Mouse (Mus musculus) midbrain, embryonic 11.5 days (tissue): ENCODE data around the gene Serf2. TPM values are rescaled to one million over a fixed set of nuclear protein-coding genes. Genes with fewer than 3 reads are reported as not detected.

Source experiments
- ATAC-seq: fragments of 200-750 bp; cut with Nextera tagmentation; 2 replicates; pipeline ENCODE4 v1.8.0; 2017; ENCODE audit warnings: moderate TSS enrichment, moderate library complexity; ENCODE audit not compliant: low FRiP score
- DNase-seq: peaks from one replicate; pipeline ENCODE4 v3.0.0; 2015; ENCODE audit warnings: low spot score; ENCODE audit errors: missing footprints
- H3K27ac ChIP-seq: fragments of 300-500 bp; sonication (generic); 2 replicates; pipeline ENCODE4 v1.5.1; 2014; ENCODE audit warnings: low read depth, low read length
- H3K27me3 ChIP-seq: fragments of 300-500 bp; sonication (generic); 2 replicates; pipeline ENCODE4 v1.6.1; 2014; ENCODE audit warnings: mild to moderate bottlenecking, low read length, moderate library complexity, mixed read lengths; ENCODE audit not compliant: control insufficient read depth, insufficient read depth
- H3K36me3 ChIP-seq: fragments of 300-500 bp; sonication (generic); 2 replicates; pipeline ENCODE4 v1.6.1; 2014; ENCODE audit warnings: mild to moderate bottlenecking, low read length, moderate library complexity, mixed read lengths; ENCODE audit not compliant: control insufficient read depth, insufficient read depth
- H3K4me1 ChIP-seq: fragments of 300-500 bp; sonication (generic); 2 replicates; pipeline ENCODE4 v1.6.1; 2014; ENCODE audit warnings: low read length; ENCODE audit not compliant: control insufficient read depth, insufficient read depth
- H3K4me2 ChIP-seq: fragments of 300-500 bp; sonication (generic); 2 replicates; pipeline ENCODE4 v1.6.1; 2014; ENCODE audit warnings: mild to moderate bottlenecking, moderate library complexity
- H3K4me3 ChIP-seq: fragments of 300-500 bp; sonication (generic); 2 replicates; pipeline ENCODE4 v1.5.1; 2014; ENCODE audit warnings: low read depth, low read length
- H3K9ac ChIP-seq: fragments of 300-500 bp; sonication (generic); 2 replicates; pipeline ENCODE4 v1.6.1; 2014; ENCODE audit warnings: low read length
- H3K9me3 ChIP-seq: fragments of 300-500 bp; sonication (generic); 2 replicates; pipeline ENCODE4 v1.6.1; 2016; ENCODE audit warnings: low read length; ENCODE audit not compliant: control insufficient read depth
- WGBS: fragments of 180-500 bp; shearing (Covaris S2); extraction: QIAGEN DNeasy Blood & Tissue Kit; methylation state at CpG from one replicate; pipeline ENCODE4 v1.1.7; 2014; 5-methylcytosine and 5-hydroxymethylcytosine counted together
- polyA plus RNA-seq: library from polyadenylated mRNA; unstranded; fragments of >200 nt; fragmentation: Nextera tagmentation; extraction: Ambion mirVana; gene quantifications from 2 replicates; pipeline ENCODE4 v1.2.1, GENCODE M21; 2014

Gene Serf2
- polyA plus RNA-seq, 1 experiment from 2014 or later, result 471 TPM

DNA sequence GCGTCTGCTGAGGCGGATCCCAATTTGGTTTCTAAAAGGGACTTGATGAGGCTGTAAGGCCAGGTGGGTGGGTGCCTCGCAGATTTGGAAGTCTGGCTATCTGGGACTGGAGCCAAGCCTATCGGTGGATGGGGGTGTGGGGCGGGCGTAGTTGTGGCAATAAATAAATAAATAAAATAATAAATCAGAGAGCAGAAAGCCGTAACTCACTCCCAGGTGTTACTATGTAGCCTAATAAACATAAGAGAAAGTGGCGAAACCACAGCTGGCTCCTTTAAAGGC lies 6.0 kb upstream of the Serf2 start:
- ATAC-seq (no peak), DNase-seq (no peak)
- H3K4me1 ChIP-seq, result peaks cover 9% of the 10 kb centered on the region
- no peak overlapping the region for H3K27ac ChIP-seq
- 22% methylated on average over 8 of the region's 8 CpGs for WGBS
- H3K9me3 ChIP-seq, result no peaks in the 10 kb centered on the region
- no peak overlapping the region for H3K9ac ChIP-seq
- no peak overlapping the region for H3K4me3 ChIP-seq
- peaks cover 4% of the 10 kb centered on the region; the same call in 1 of the 2 replicates for H3K36me3 ChIP-seq
- peaks cover 22% of the 10 kb centered on the region for H3K27me3 ChIP-seq
- peak overlapping the region; percentile 63; the same call in 1 of the 2 replicates for H3K4me2 ChIP-seq

DNA sequence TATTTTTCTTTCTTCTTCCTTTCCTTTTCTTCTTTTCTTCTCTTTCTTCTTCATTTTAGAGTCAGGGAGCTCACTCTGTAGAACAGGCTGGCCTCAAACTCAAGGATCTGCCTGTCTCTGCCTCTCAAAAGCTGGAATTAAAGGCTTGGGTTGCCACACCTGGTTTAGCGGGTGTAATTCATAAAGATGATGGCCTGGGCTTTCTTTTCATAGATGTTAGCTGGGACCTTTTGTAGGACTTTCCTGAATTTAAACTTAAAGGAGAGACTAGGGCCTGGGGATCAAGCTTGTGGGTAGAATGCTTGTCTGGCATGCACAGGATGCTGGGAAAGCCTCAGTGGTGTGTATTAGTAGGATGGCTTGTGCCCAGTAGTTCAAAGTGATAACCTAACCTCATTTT lies 4.8 kb upstream of the Serf2 start, which contains the start of gene Ell3:
TSS of gene Ell3 (minus strand) at position 101 of the 400 bp plus-strand sequence.
- no peak within 1 kb of the TSS for H3K9ac ChIP-seq
- peaks cover 11% of the 10 kb centered on the region for H3K4me1 ChIP-seq
- H3K9me3 ChIP-seq, result no peaks in the 10 kb centered on the region
- DNase-seq (no peak), ATAC-seq (no peak)
- peaks cover 22% of the 10 kb centered on the region for H3K27me3 ChIP-seq
- no peaks in the 10 kb centered on the region for H3K36me3 ChIP-seq
- H3K4me2 ChIP-seq, result no peak within 1 kb of the TSS
- WGBS, result 78% methylated on average over 1 of the region's 1 CpGs
- no peak within 1 kb of the TSS for H3K27ac ChIP-seq
- no peak within 1 kb of the TSS for H3K4me3 ChIP-seq

DNA sequence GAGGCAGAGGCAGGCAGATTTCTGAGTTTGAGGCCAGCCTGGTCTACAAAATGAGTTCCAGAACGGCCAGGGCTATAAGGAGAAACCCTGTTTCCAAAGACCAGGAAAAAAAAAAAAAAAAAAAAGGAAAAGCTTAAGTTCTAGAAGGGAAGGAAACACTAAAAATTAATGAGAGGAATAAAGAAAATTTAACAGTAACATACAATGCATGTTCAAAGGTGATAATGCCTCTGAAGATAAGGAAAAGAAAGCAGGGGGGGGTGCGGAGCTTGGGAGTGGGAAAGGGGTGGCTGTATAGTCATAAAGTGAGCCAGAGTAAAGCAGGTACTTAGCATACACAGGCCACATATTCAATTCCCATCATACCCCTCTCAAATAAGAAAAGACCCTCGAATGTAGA lies 3.9 kb upstream of the Serf2 start:
- Histone ChIP-seq H3K4me1 (peaks cover 12% of the 10 kb centered on the region), H3K27ac (no peak overlapping the region), H3K27me3 (peaks cover 22% of the 10 kb centered on the region), H3K9ac (no peak overlapping the region), H3K4me2 (no peak overlapping the region), H3K9me3 (no peaks in the 10 kb centered on the region), H3K4me3 (no peak overlapping the region), H3K36me3 (no peaks in the 10 kb centered on the region)
- DNase-seq (no peak), ATAC-seq (no peak)
- WGBS, result 87% methylated on average over 3 of the region's 3 CpGs

DNA sequence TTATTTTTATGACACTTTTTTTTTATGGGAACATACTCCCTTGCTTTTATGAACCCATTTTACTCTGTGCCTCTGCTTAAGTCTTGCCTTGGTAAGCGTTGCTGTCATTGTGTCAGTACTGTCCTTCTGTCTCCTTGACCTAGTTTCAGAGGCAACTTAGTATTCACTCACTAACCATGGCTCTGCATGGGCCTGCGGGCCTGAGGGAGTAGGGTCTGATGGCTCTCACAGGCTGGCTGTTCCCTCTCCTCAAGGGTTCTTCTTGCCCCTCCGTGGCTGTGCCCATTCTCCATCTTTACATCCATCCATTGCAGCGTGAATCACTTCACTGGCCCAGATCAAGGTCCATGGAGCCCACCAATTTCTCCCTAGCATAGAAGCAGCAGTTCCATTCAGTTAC lies 2.5 kb upstream of the Serf2 start:
- H3K4me1 ChIP-seq, result peaks cover 20% of the 10 kb centered on the region
- H3K4me3 ChIP-seq, result no peak overlapping the region
- no peaks in the 10 kb centered on the region for H3K9me3 ChIP-seq
- no peak for DNase-seq
- no peak overlapping the region for H3K4me2 ChIP-seq
- H3K36me3 ChIP-seq, result 0 out of 2 replicates have a peak, but pooled peaks cover 4% of the 10 kb centered on the region
- no peak for ATAC-seq
- WGBS, result 83% methylated on average over 4 of the region's 4 CpGs
- H3K9ac ChIP-seq, result no peak overlapping the region
- H3K27ac ChIP-seq, result no peak overlapping the region
- peaks cover 17% of the 10 kb centered on the region for H3K27me3 ChIP-seq

DNA sequence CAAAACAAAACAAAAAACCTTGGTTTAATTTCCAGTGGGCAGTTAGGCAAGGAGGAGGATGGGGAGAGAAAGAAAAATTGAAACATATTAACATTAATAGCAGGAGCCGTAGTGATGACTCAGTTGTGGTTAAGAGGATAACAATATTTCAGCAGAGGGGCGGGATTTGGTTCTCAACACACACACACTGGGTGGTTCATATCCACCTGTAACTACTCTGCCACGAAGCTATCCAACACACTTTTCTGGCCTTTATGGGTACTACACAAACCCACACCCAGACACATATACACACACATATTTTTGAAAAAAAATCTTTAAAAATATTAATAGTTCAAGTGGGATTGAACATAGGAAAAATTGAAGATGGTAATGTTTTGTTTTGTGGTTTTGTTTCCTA lies 2.0 kb upstream of the Serf2 start:
- H3K4me1 ChIP-seq, result peaks cover 17% of the 10 kb centered on the region
- 0 out of 2 replicates have a peak, but pooled peaks cover 4% of the 10 kb centered on the region for H3K36me3 ChIP-seq
- peaks cover 12% of the 10 kb centered on the region for H3K27me3 ChIP-seq
- no peaks in the 10 kb centered on the region for H3K9me3 ChIP-seq
- 96% methylated on average over 3 of the region's 3 CpGs for WGBS
- H3K9ac ChIP-seq, result no peak overlapping the region
- DNase-seq, result no peak
- H3K27ac ChIP-seq, result no peak overlapping the region
- H3K4me2 ChIP-seq, result no peak overlapping the region
- H3K4me3 ChIP-seq, result no peak overlapping the region
- no peak for ATAC-seq

DNA sequence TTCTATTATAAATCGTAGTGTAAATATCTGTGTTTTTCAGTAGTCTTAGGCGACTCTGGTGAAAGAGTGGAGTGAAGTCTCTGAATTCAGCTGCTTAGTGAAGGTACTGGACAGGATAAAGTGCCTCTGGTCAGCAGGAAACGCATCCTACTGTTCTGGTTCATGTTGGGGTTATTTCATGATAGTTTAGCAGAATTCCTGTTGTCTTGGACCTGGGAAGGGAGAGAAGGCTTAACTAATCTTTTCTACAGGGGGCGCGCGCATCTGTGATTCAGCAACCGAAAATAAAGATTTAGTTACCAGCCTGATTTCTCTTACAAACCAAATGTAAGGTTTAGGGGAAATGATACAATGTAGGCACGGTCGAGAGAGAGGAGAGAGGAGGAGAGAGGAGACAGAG lies 859 bp upstream of the Serf2 start:
- ATAC-seq (no peak), DNase-seq (no peak)
- 20% methylated on average over 9 of the region's 9 CpGs for WGBS
- H3K27me3 ChIP-seq, result peaks cover under 1% of the 10 kb centered on the region; the same call in 1 of the 2 replicates
- peak overlapping the region; percentile 65; the same call in 1 of the 2 replicates for H3K27ac ChIP-seq
- peaks cover 11% of the 10 kb centered on the region for H3K4me1 ChIP-seq
- 0 out of 2 replicates have a peak, but pooled peaks cover 4% of the 10 kb centered on the region for H3K36me3 ChIP-seq
- H3K4me2 ChIP-seq, result peak overlapping the region; percentile 68
- no peaks in the 10 kb centered on the region for H3K9me3 ChIP-seq
- peak overlapping the region; percentile 61 for H3K9ac ChIP-seq
- peak overlapping the region; percentile 98 for H3K4me3 ChIP-seq

DNA sequence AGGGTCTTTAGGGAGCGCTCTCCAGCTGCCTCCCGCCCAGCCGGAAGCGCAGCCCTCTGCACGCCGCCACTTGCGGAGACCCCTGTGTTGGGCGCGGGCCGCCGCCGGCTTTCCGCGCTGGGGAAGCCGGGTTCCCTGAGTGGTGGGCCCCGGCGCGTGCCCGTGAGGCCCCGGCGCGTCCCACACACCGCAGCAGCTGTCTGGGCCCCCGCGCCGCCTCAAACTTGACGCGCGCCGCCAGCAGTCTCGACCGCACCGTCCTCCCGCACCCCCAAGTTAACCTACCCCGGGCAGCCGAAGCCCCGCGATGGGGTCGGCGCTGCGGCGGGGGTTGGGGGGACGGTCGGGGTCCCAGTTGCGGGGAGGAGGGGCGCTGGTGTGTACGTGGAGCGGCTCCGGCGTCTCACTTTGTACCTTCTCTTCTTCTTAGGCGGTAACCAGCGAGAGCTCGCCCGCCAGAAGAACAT lies 583 bp downstream of the Serf2 start:
- WGBS, result under 1% methylated on average over 47 of the region's 54 CpGs
- Histone ChIP-seq H3K4me2 (peak overlapping the region; percentile 95), H3K27me3 (no peaks in the 10 kb centered on the region), H3K9ac (peak overlapping the region; percentile 97), H3K36me3 (0 out of 2 replicates have a peak, but pooled peaks cover 5% of the 10 kb centered on the region), H3K4me1 (peaks cover 11% of the 10 kb centered on the region), H3K4me3 (peak overlapping the region; percentile 98), H3K9me3 (no peaks in the 10 kb centered on the region), H3K27ac (peak overlapping the region; percentile 85)
- DNase-seq (peak; percentile 91), ATAC-seq (peak; percentile 69)

DNA sequence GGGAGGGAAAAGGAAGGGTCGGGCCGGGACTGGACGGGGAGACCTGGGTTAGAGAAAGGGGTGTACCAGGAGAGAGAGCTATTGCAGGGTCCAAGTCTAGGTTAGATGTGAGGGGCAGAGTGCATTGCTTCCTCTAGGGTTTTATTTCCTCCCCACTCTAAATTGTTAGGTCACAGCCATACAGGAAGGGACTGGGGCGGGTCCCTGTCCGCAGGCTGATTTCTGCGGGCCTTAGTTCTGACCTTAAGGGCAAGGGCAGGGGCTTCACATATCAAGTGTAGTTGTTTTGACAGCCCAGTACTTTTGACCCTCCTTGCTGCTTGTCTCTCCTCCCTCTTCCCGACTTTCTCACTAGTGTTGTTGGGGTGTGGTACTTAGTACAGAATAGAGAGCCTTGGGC lies 1.1 kb downstream of the Serf2 start:
- H3K9ac ChIP-seq, result peak overlapping the region; percentile 97
- WGBS, result 4% methylated on average over 7 of the region's 7 CpGs
- ATAC-seq (no peak), DNase-seq (peak; percentile 89)
- H3K4me3 ChIP-seq, result peak overlapping the region; percentile 98
- H3K27ac ChIP-seq, result no peak overlapping the region
- no peaks in the 10 kb centered on the region for H3K27me3 ChIP-seq
- no peaks in the 10 kb centered on the region for H3K9me3 ChIP-seq
- 0 out of 2 replicates have a peak, but pooled peaks cover 5% of the 10 kb centered on the region for H3K36me3 ChIP-seq
- H3K4me1 ChIP-seq, result peaks cover 11% of the 10 kb centered on the region
- H3K4me2 ChIP-seq, result peak overlapping the region; percentile 95

DNA sequence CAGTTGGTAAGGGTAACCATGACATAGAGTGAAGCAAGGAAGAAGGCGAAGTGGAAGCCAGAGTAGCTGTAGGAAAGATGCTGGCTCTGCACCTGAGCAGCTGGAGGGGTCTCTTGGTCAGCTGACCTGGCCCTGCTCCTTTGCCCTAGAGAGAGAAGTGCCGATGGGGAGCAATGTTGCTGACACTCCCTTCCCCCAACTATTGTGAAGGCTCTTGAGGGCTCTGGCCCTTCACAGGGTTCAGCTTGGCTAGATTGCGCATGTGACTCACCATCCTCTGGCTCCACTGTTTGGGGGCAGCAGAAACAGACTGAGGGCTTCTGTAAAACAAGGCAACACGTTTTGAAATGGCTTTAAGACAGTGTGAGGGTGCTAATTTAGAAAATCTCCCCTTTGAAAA lies 3.4 kb downstream of the Serf2 start:
- no peak for ATAC-seq
- Histone ChIP-seq H3K4me1 (peaks cover 17% of the 10 kb centered on the region), H3K27ac (no peak overlapping the region), H3K27me3 (no peaks in the 10 kb centered on the region), H3K9me3 (no peaks in the 10 kb centered on the region), H3K4me2 (no peak overlapping the region), H3K9ac (no peak overlapping the region), H3K4me3 (no peak overlapping the region), H3K36me3 (0 out of 2 replicates have a peak, but pooled peaks cover 5% of the 10 kb centered on the region)
- 80% methylated on average over 4 of the region's 4 CpGs for WGBS
- DNase-seq, result no peak
